In genomic region chr7:44336046-44337021, GRCm38 (mm10) we compare ENCODE assay signal across 10 mouse cellular contexts. TPM values are rescaled to one million over a fixed set of nuclear protein-coding genes. Genes with fewer than 3 reads are reported as not detected.
DNase-seq lines count a peak whose midpoint lies in the region; ATAC-seq and TF ChIP-seq lines count a peak whose summit lies in the region.
"Had no signal": no experiment of that assay in that cellular context is flagged by ENCODE, and none has a peak within 500 bp of the region (broad histone marks: within the 10 kb centered on the region; RNA-seq: fewer than 3 reads in every experiment).

No protein-coding gene starts in this region.

- 1% methylated on average over 46 of the region's 54 CpGs for WGBS in kidney, embryonic 16.5 days
- 2% methylated on average over 38 of the region's 54 CpGs for whole genome bisulfite sequencing in hindbrain, postnatal 0 days
- 2% methylated on average over 38 of the region's 54 CpGs for WGBS in neural tube, embryonic 14.5 days

- H3K4me1 ChIP-seq in kidney, embryonic 16.5 days (ENCODE audit: insufficient read depth, low read length): peaks cover 5% of the 10 kb centered on the region; the same call in 1 of the 2 replicates
- H3K4me1 ChIP-seq in hindbrain, postnatal 0 days (ENCODE audit: insufficient read depth, low read length): no peaks in the 10 kb centered on the region
- H3K4me1 ChIP-seq in neural tube, embryonic 14.5 days (ENCODE audit: control insufficient read depth, insufficient read depth, low read length): peaks cover 8% of the 10 kb centered on the region; the same call in 1 of the 2 replicates

- peak overlapping the region; percentile 79 for H3K4me2 ChIP-seq in kidney, embryonic 16.5 days (replicated peaks; ENCODE audit: low read depth, low read length)
- peak overlapping the region; percentile 78 for H3K4me2 ChIP-seq in hindbrain, postnatal 0 days (ENCODE audit: low read depth, low read length)
- H3K4me2 ChIP-seq in neural tube, embryonic 14.5 days (ENCODE audit: low read depth, low read length): peak overlapping the region; percentile 87

- TF ChIP-seq CTCF in hindbrain, postnatal 0 days (IDR thresholded peaks at IDR 0.05; ENCODE audit: low read depth): no peak

- no peak overlapping the region for H3K27ac ChIP-seq in kidney, embryonic 16.5 days (ENCODE audit: low read length)
- H3K27ac ChIP-seq in hindbrain, postnatal 0 days: peak overlapping the region; percentile 93
- peak overlapping the region; percentile 91 for H3K27ac ChIP-seq in neural tube, embryonic 14.5 days (ENCODE audit: low read depth, low read length)

- H3K9me3 ChIP-seq in kidney, embryonic 16.5 days (ENCODE audit: low read length): no peaks in the 10 kb centered on the region
- H3K9me3 ChIP-seq in hindbrain, postnatal 0 days (ENCODE audit: low read length): no peaks in the 10 kb centered on the region
- H3K9me3 ChIP-seq in neural tube, embryonic 14.5 days (ENCODE audit: control insufficient read depth, low read length): no peaks in the 10 kb centered on the region

- peak overlapping the region; percentile 42 for H3K4me3 ChIP-seq in kidney, embryonic 16.5 days (ENCODE audit: low read length)
- H3K4me3 ChIP-seq in hindbrain, postnatal 0 days (ENCODE audit: low read length): peak overlapping the region; percentile 64
- H3K4me3 ChIP-seq in neural tube, embryonic 14.5 days (ENCODE audit: low read depth, low read length): peak overlapping the region; percentile 65

- 0 out of 2 replicates have a peak, but pooled peaks have one; percentile 58 for ATAC-seq in kidney, embryonic 16.5 days (ENCODE audit: low FRiP score, low TSS enrichment)
- ATAC-seq in hindbrain, postnatal 0 days: peak; percentile 83
- peak; percentile 78 for ATAC-seq in neural tube, embryonic 14.5 days (ENCODE audit: low read depth)

- DNase-seq in kidney, adult 18-20 months: no peak
- peak; percentile 81 for DNase-seq in cerebellum, adult 9-11 months
- DNase-seq in hindbrain, postnatal 0 days (ENCODE audit: low spot score): peak; percentile 83
- DNase-seq in gastrocnemius, postnatal 25 days: no peak
- DNase-seq in urinary bladder, postnatal 25 days (ENCODE audit: low spot score): no peak
- DNase-seq in thymus, postnatal 36 days: no peak

- peaks cover 55% of the 10 kb centered on the region for H3K27me3 ChIP-seq in kidney, embryonic 16.5 days (ENCODE audit: insufficient read depth, low read length)
- H3K27me3 ChIP-seq in hindbrain, postnatal 0 days (ENCODE audit: insufficient read depth, low read length): no peaks in the 10 kb centered on the region
- peaks cover 12% of the 10 kb centered on the region for H3K27me3 ChIP-seq in neural tube, embryonic 14.5 days (ENCODE audit: control insufficient read depth, insufficient read depth, low read length)

- no peaks in the 10 kb centered on the region for H3K36me3 ChIP-seq in kidney, embryonic 16.5 days (ENCODE audit: insufficient read depth, low read length)
- peaks cover 3% of the 10 kb centered on the region; the same call in 1 of the 2 replicates for H3K36me3 ChIP-seq in hindbrain, postnatal 0 days (ENCODE audit: insufficient read depth, low read length)
- H3K36me3 ChIP-seq in neural tube, embryonic 14.5 days (ENCODE audit: control insufficient read depth, insufficient read depth, low read length): no peaks in the 10 kb centered on the region

- H3K9ac ChIP-seq in kidney, embryonic 16.5 days (replicated peaks; ENCODE audit: low read length): no peak overlapping the region
- H3K9ac ChIP-seq in hindbrain, postnatal 0 days (replicated peaks; ENCODE audit: low read length): peak overlapping the region; percentile 94
- H3K9ac ChIP-seq in neural tube, embryonic 14.5 days (replicated peaks; ENCODE audit: low read depth, low read length): peak overlapping the region; percentile 91

RNA-seq across cellular contexts. Expression of gene Shank1, which starts 26.3 kb away (rescaled TPM):
- 1.5 and 1.7 TPM in 2 replicates for polyA plus RNA-seq in kidney, embryonic 16.5 days (2015; fragmentation: Nextera tagmentation; extraction: Ambion mirVana)
- total RNA-seq in hindbrain, postnatal 0 days (2014; rRNA removed): 39.0 and 41.8 TPM in 2 replicates
- polyA plus RNA-seq in hindbrain, postnatal 0 days (2015; fragmentation: Nextera tagmentation; extraction: Ambion mirVana): 36.3 and 36.6 TPM in 2 replicates
- 39.9 and 62.7 TPM in 2 replicates for polyA plus RNA-seq in neural tube, embryonic 14.5 days (2014; fragmentation: Nextera tagmentation; extraction: Ambion mirVana)
- under 1 TPM; 0.49 to 0.54 TPM for total RNA-seq in gastrocnemius, postnatal 25 days (2021)
- total RNA-seq: hematopoietic stem cell, adult 5-6 weeks had no signal

RNA-seq across cellular contexts. Expression of gene Clec11a, which starts 29.6 kb away (rescaled TPM):
- polyA plus RNA-seq in kidney, embryonic 16.5 days (2015; fragmentation: Nextera tagmentation; extraction: Ambion mirVana): 3.6 and 5.8 TPM in 2 replicates
- 3.3 and 5.9 TPM in 2 replicates for total RNA-seq in hindbrain, postnatal 0 days (2014; rRNA removed)
- 4.4 and 4.5 TPM in 2 replicates for polyA plus RNA-seq in hindbrain, postnatal 0 days (2015; fragmentation: Nextera tagmentation; extraction: Ambion mirVana)
- polyA plus RNA-seq in neural tube, embryonic 14.5 days (2014; fragmentation: Nextera tagmentation; extraction: Ambion mirVana): 2.8 and 4.6 TPM in 2 replicates
- total RNA-seq in gastrocnemius, postnatal 25 days (2021): 1 to 10 TPM; 1.9 to 2.6 TPM

RNA-seq across cellular contexts. Expression of gene Syt3, which starts 47.6 kb away (rescaled TPM):
- 2.7 and 3.4 TPM in 2 replicates for polyA plus RNA-seq in kidney, embryonic 16.5 days (2015; fragmentation: Nextera tagmentation; extraction: Ambion mirVana)
- 130 and 154 TPM in 2 replicates for total RNA-seq in hindbrain, postnatal 0 days (2014; rRNA removed)
- 73.7 and 79.2 TPM in 2 replicates for polyA plus RNA-seq in hindbrain, postnatal 0 days (2015; fragmentation: Nextera tagmentation; extraction: Ambion mirVana)
- polyA plus RNA-seq in neural tube, embryonic 14.5 days (2014; fragmentation: Nextera tagmentation; extraction: Ambion mirVana): 52.7 and 68.4 TPM in 2 replicates
- 1 to 10 TPM; 1.1 to 1.8 TPM for total RNA-seq in gastrocnemius, postnatal 25 days (2021)

RNA-seq across cellular contexts. Expression of gene 1700008O03Rik, which starts 49.3 kb away (rescaled TPM):
- 0.64 and 1.1 TPM in 2 replicates for polyA plus RNA-seq in kidney, embryonic 16.5 days (2015; fragmentation: Nextera tagmentation; extraction: Ambion mirVana)
- total RNA-seq in hindbrain, postnatal 0 days (2014; rRNA removed): 1.4 and 2.3 TPM in 2 replicates
- polyA plus RNA-seq in hindbrain, postnatal 0 days (2015; fragmentation: Nextera tagmentation; extraction: Ambion mirVana): 3.3 and 3.6 TPM in 2 replicates
- polyA plus RNA-seq in neural tube, embryonic 14.5 days (2014; fragmentation: Nextera tagmentation; extraction: Ambion mirVana): 2.0 and 2.6 TPM in 2 replicates
- not detected for total RNA-seq in gastrocnemius, postnatal 25 days (2021)
- total RNA-seq: MEL had no signal

Comparison
In these comparisons a context has a peak if more than half of its experiments do, and no peak if none do; other contexts are left out.
1. DNase-seq: peak in cerebellum, adult 9-11 months (single experiment) and hindbrain, postnatal 0 days (single experiment); none in kidney, adult 18-20 months (single experiment), gastrocnemius, postnatal 25 days (single experiment), urinary bladder, postnatal 25 days (single experiment) and thymus, postnatal 36 days (0 of 2).
2. RNA of gene Shank1, which starts 26.3 kb away (polyA plus RNA-seq): 39.9 to 62.7 TPM in neural tube, embryonic 14.5 days and 36.3 to 36.6 TPM in hindbrain, postnatal 0 days; 1.5 to 1.7 TPM in kidney, embryonic 16.5 days; every median in the first group is over 10 times any median in the second.
3. RNA of gene Syt3, which starts 47.6 kb away (polyA plus RNA-seq): 73.7 to 79.2 TPM in hindbrain, postnatal 0 days and 52.7 to 68.4 TPM in neural tube, embryonic 14.5 days; 2.7 to 3.4 TPM in kidney, embryonic 16.5 days; every median in the first group is over 10 times any median in the second.
4. Peak in every context shown above with its lines, with median percentiles within 50 percentile points of each other: ATAC-seq, H3K4me2 ChIP-seq and H3K4me3 ChIP-seq.